Mouse (Mus musculus): Measurements from ENCODE around the gene Gsdma2. TPM values are rescaled to one million over a fixed set of nuclear protein-coding genes. Genes with fewer than 3 reads are reported as not detected.
"Not testable (repeated sequence)": the region's sequence is repeated elsewhere in the genome, so short reads cannot be mapped to it uniquely, and the experiment has no call there.

The Gsdma2 gene
- polyA plus RNA-seq, 1 experiment from 2014 or later, result not detected

DNA sequence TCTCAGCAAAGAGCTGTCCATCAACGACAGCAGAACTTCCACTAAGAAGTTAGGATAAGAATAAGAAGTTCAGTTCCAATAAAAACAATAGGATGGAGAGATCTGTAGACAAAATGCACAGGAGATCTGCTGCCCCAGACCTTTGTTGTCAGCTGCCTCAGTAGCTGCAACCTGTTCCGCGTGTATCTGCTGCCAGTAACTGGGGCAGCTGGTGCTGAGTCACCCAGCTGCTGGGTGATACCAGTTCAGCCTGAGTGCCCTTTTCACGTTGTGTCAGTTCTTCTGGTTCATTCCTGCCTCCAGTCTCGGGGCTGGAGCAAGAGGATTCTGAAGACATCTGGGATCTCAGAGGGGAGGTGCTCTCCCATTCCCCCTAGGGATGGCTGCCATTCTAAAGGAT, 25.3 kb downstream of the Gsdma2 start:
- no peaks in the 10 kb centered on the region for H3K9me3 ChIP-seq (ENCODE audit: control insufficient read depth, low read length)
- DNase-seq (ENCODE audit: low spot score) (no peak), ATAC-seq (ENCODE audit: insufficient number of reproducible peaks, low FRiP score, low TSS enrichment, low read depth) (no peak)
- H3K4me3 ChIP-seq (ENCODE audit: low read depth, low read length), result no peak overlapping the region
- H3K9ac ChIP-seq (ENCODE audit: low read length), result no peak overlapping the region
- H3K27me3 ChIP-seq (ENCODE audit: control insufficient read depth, insufficient read depth, low read length), result no peaks in the 10 kb centered on the region; the same call in 1 of the 2 replicates
- no peaks in the 10 kb centered on the region for H3K4me1 ChIP-seq (ENCODE audit: control insufficient read depth, insufficient read depth, low read length)
- no peaks in the 10 kb centered on the region for H3K36me3 ChIP-seq (ENCODE audit: control insufficient read depth, insufficient read depth, low read length)
- no peak overlapping the region for H3K4me2 ChIP-seq (ENCODE audit: low read depth, severe bottlenecking)
- H3K27ac ChIP-seq (replicated peaks; ENCODE audit: low read depth, low read length), result no peak overlapping the region
- 57% methylated on average over 5 of the region's 5 CpGs for WGBS

DNA sequence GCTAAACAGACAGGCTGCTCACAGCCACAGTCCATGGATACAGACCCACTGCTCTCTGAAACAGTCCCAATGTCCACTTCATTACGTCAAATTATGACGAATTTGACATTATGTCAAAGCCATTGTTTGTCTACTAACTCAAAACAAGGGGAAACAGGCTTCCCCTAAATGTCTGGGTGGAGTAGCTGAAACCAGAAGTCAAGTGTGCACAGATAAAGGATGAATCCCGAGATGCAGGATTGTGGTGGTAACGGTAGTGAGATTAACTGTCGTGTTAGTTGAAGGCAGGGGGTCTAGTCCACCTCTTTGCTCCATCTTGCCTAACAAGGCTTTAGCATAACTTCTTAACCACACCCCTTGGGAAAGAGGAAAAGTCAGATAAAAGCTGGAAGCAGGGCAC, 25.9 kb downstream of the Gsdma2 start:
- DNase-seq (ENCODE audit: low spot score) (no peak), ATAC-seq (ENCODE audit: insufficient number of reproducible peaks, low FRiP score, low TSS enrichment, low read depth) (no peak)
- Histone ChIP-seq H3K36me3 (ENCODE audit: control insufficient read depth, insufficient read depth, low read length) (no peaks in the 10 kb centered on the region), H3K4me1 (ENCODE audit: control insufficient read depth, insufficient read depth, low read length) (no peaks in the 10 kb centered on the region), H3K4me2 (ENCODE audit: low read depth, severe bottlenecking) (no peak overlapping the region), H3K27me3 (ENCODE audit: control insufficient read depth, insufficient read depth, low read length) (no peaks in the 10 kb centered on the region; the same call in 1 of the 2 replicates), H3K4me3 (ENCODE audit: low read depth, low read length) (no peak overlapping the region), H3K9ac (ENCODE audit: low read length) (no peak overlapping the region), H3K27ac (replicated peaks; ENCODE audit: low read depth, low read length) (no peak overlapping the region), H3K9me3 (ENCODE audit: control insufficient read depth, low read length) (no peaks in the 10 kb centered on the region)
- 90% methylated on average over 5 of the region's 5 CpGs for WGBS

DNA sequence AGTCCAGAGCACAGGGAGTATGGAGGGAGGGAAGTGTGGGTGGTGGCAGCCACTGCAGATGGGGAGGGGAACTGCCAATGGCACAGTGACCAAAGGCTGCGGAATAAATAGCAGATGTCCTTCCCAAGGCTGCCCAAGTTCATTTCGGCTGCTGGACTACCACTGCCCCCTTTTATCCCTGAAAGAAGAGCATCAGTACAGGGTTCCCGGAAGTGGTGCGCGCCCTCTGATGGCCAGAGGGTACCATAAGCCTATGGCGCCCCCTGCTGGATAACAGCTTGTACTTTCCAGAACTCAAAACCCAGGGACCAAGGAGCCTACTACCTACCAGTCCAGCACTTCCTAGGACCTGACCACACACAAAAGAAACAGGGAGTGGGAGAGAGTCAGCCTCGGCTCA, 26.6 kb downstream of the Gsdma2 start:
- H3K4me2 ChIP-seq (ENCODE audit: low read depth, severe bottlenecking); H3K4me3 ChIP-seq (ENCODE audit: low read depth, low read length); H3K36me3 ChIP-seq (ENCODE audit: control insufficient read depth, insufficient read depth, low read length); H3K27me3 ChIP-seq (ENCODE audit: control insufficient read depth, insufficient read depth, low read length); ATAC-seq (ENCODE audit: insufficient number of reproducible peaks, low FRiP score, low TSS enrichment, low read depth); H3K4me1 ChIP-seq (ENCODE audit: control insufficient read depth, insufficient read depth, low read length); H3K27ac ChIP-seq (replicated peaks; ENCODE audit: low read depth, low read length); H3K9ac ChIP-seq (ENCODE audit: low read length); H3K9me3 ChIP-seq (ENCODE audit: control insufficient read depth, low read length): not testable (repeated sequence)
- peak; percentile 70 for DNase-seq (ENCODE audit: low spot score)
- 6% methylated on average over 6 of the region's 7 CpGs for WGBS

DNA sequence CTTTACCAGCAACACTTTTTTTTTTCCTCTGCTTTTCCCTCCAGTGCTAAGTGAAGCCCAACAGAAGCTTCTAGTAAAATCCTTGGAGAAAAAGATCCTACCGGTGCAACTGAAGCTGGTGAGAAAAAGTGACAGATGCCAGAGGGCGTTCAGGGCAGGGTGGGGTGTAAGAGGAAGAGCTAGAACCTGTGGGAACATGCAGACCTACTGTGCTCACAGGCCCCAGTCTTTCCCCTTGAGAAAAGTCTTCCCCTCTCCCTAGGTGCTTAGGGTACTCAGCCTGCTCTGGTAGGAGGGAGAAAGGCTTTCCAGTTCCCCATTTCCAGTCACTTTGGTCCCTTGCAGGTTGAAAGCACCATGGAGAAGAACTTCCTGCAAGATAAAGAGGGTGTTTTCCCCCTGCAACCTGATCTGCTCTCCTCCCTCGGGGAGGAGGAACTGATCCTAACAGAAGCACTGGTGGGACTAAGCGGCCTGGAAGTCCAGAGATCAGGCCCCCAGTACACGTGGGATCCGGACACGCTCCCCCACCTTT, 29.3 kb downstream of the Gsdma2 start:
- H3K4me3 ChIP-seq (ENCODE audit: low read depth, low read length), result no peak overlapping the region
- no peak overlapping the region for H3K27ac ChIP-seq (replicated peaks; ENCODE audit: low read depth, low read length)
- WGBS, result 39% methylated on average over 7 of the region's 7 CpGs
- H3K36me3 ChIP-seq (ENCODE audit: control insufficient read depth, insufficient read depth, low read length), result no peaks in the 10 kb centered on the region
- H3K27me3 ChIP-seq (ENCODE audit: control insufficient read depth, insufficient read depth, low read length), result no peaks in the 10 kb centered on the region
- H3K9ac ChIP-seq (ENCODE audit: low read length), result no peak overlapping the region
- H3K9me3 ChIP-seq (ENCODE audit: control insufficient read depth, low read length), result no peaks in the 10 kb centered on the region
- H3K4me2 ChIP-seq (ENCODE audit: low read depth, severe bottlenecking), result no peak overlapping the region
- no peaks in the 10 kb centered on the region for H3K4me1 ChIP-seq (ENCODE audit: control insufficient read depth, insufficient read depth, low read length)
- ATAC-seq (ENCODE audit: insufficient number of reproducible peaks, low FRiP score, low TSS enrichment, low read depth), result no peak
- DNase-seq (ENCODE audit: low spot score), result no peak

DNA sequence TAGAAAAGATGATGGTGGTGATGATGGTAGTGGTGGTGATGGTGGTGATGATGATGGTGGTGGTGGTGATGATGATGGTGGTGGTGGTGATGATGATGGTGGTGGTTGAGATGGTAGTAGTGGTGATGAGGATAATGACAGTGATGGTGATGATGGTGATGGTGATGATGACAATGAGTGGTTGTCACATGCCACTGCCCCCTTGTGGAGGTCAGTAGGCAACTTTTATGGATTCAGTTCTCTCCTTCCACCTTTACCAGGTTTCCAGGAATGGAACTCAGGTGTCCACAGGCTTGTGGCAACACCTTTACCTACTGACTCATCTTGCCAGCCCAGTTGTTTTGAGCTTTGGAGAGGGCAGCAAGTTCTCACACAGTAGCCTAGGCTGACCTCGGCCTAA, 33.5 kb downstream of the Gsdma2 start:
- no peak overlapping the region for H3K9ac ChIP-seq (ENCODE audit: low read length)
- no peaks in the 10 kb centered on the region for H3K36me3 ChIP-seq (ENCODE audit: control insufficient read depth, insufficient read depth, low read length)
- H3K4me1 ChIP-seq (ENCODE audit: control insufficient read depth, insufficient read depth, low read length), result peaks cover 4% of the 10 kb centered on the region; the same call in 1 of the 2 replicates
- no peaks in the 10 kb centered on the region for H3K27me3 ChIP-seq (ENCODE audit: control insufficient read depth, insufficient read depth, low read length)
- no peak overlapping the region for H3K4me3 ChIP-seq (ENCODE audit: low read depth, low read length)
- no peaks in the 10 kb centered on the region for H3K9me3 ChIP-seq (ENCODE audit: control insufficient read depth, low read length)
- WGBS, result 88% methylated on average over 1 of the region's 1 CpGs
- no peak overlapping the region for H3K27ac ChIP-seq (replicated peaks; ENCODE audit: low read depth, low read length)
- ATAC-seq (ENCODE audit: insufficient number of reproducible peaks, low FRiP score, low TSS enrichment, low read depth), result no peak
- DNase-seq (ENCODE audit: low spot score), result no peak
- no peak overlapping the region for H3K4me2 ChIP-seq (ENCODE audit: low read depth, severe bottlenecking)

DNA sequence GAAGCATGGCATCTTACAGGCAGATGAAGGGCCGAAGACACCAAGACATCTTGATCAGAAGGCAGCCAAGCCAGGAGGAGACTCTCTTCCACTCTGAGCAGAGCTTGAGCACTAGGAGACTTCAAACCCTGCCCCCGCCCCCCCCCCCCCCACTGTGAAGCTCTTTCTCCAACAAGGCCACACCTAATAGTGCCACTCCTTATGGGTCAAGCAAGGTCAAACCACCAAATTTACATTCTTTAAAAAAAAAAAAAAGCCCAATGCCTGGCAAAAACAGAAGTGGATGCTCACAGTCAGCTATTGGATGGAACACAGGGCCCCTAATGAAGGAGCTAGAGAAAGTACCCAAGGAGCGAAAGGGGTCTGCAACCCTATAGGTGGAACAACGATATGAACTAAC, 34.0 kb downstream of the Gsdma2 start:
- H3K4me1 ChIP-seq (ENCODE audit: control insufficient read depth, insufficient read depth, low read length); H3K27me3 ChIP-seq (ENCODE audit: control insufficient read depth, insufficient read depth, low read length); H3K4me3 ChIP-seq (ENCODE audit: low read depth, low read length); DNase-seq (ENCODE audit: low spot score); H3K4me2 ChIP-seq (ENCODE audit: low read depth, severe bottlenecking); H3K27ac ChIP-seq (replicated peaks; ENCODE audit: low read depth, low read length); H3K9me3 ChIP-seq (ENCODE audit: control insufficient read depth, low read length); H3K36me3 ChIP-seq (ENCODE audit: control insufficient read depth, insufficient read depth, low read length); H3K9ac ChIP-seq (ENCODE audit: low read length); ATAC-seq (ENCODE audit: insufficient number of reproducible peaks, low FRiP score, low TSS enrichment, low read depth): not testable (repeated sequence)
- WGBS, result 84% methylated on average over 4 of the region's 4 CpGs

DNA sequence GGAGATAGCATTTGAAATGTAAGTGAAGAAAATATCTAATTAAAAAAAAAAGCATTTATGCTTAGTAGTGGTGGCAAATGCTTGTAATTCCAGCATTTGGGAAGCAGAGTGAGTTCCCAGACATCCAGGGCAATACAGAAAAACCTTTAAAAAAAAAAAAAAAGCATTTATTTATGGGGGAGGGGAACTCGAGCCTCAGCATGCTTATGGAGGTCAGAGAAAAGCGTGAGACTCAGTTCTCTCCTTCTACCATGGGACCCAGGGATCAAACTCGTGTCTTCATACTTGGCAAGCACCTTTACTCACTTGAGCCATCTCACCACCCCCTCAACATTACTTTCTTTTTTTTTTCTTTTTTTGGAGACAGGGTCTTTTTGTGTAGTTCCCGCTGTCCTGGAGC, 34.6 kb downstream of the Gsdma2 start:
- no peaks in the 10 kb centered on the region for H3K9me3 ChIP-seq (ENCODE audit: control insufficient read depth, low read length)
- no peak overlapping the region for H3K27ac ChIP-seq (replicated peaks; ENCODE audit: low read depth, low read length)
- peaks cover 4% of the 10 kb centered on the region; the same call in 1 of the 2 replicates for H3K4me1 ChIP-seq (ENCODE audit: control insufficient read depth, insufficient read depth, low read length)
- H3K27me3 ChIP-seq (ENCODE audit: control insufficient read depth, insufficient read depth, low read length), result no peaks in the 10 kb centered on the region
- peaks cover 6% of the 10 kb centered on the region; the same call in 1 of the 2 replicates for H3K36me3 ChIP-seq (ENCODE audit: control insufficient read depth, insufficient read depth, low read length)
- no peak overlapping the region for H3K4me2 ChIP-seq (ENCODE audit: low read depth, severe bottlenecking)
- H3K4me3 ChIP-seq (ENCODE audit: low read depth, low read length), result no peak overlapping the region
- 87% methylated on average over 4 of the region's 4 CpGs for WGBS
- no peak overlapping the region for H3K9ac ChIP-seq (ENCODE audit: low read length)
- DNase-seq (ENCODE audit: low spot score) (no peak), ATAC-seq (ENCODE audit: insufficient number of reproducible peaks, low FRiP score, low TSS enrichment, low read depth) (no peak)

DNA sequence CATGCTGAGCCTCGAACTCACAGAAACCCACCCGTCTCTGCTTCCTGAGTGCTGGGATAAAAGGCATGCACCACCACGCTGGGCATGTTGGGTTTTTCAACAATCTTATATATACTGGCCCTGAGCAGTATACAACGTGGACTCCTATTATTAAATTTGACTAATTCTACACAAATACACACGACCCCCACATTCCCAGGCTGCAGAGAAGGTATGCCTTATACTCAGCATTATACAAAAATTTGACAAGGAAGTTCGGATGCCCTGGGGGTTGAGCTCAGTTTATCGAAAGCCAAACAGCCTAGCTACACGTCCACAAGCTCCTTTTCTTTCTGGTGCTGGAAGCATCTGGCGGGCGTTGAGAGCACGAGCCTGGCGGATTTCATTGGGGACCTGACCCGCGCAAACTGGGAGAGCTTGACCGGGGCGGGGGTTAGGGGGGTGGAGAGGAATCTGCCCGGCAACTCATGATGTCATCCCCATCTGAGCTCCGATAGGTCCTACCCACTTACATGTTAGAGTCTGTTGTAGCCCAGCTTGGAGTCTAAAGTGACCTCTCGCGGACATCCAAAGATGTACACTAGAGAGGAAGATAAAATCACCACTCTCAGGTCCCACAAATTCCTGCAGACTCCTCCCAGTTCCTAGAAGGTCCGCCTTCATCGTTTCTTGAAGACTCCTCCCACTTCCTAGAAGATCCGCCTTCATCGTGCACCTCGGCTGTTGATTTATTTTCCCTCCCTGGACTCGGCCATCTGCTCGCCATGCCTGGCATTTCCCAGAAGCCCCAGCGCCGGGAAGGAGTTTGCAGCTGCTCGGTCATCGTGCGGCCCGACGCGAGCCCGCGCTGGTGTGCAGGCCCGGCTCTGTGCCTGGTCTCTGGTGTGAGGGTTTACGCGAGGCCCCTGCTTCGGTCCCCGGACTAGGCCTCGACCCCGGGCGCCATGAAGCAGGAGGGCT, 35.5 kb downstream of the Gsdma2 start, which contains the start of gene Psmd3:
Psmd3 (plus strand) TSS at position 769 of the 960 bp plus-strand sequence.
- no peaks in the 10 kb centered on the region for H3K9me3 ChIP-seq (ENCODE audit: control insufficient read depth, low read length)
- peak within 1 kb of the TSS; percentile 92 for H3K9ac ChIP-seq (ENCODE audit: low read length)
- H3K27ac ChIP-seq (replicated peaks; ENCODE audit: low read depth, low read length), result peak within 1 kb of the TSS; percentile 39; the same call in 1 of the 2 replicates
- H3K4me1 ChIP-seq (ENCODE audit: control insufficient read depth, insufficient read depth, low read length), result peaks cover 4% of the 10 kb centered on the region; the same call in 1 of the 2 replicates
- peak within 1 kb of the TSS; percentile 76 for H3K4me2 ChIP-seq (ENCODE audit: low read depth, severe bottlenecking)
- ATAC-seq (ENCODE audit: insufficient number of reproducible peaks, low FRiP score, low TSS enrichment, low read depth), result peak; percentile 93
- peak; percentile 98 for DNase-seq (ENCODE audit: low spot score)
- peak within 1 kb of the TSS; percentile 97 for H3K4me3 ChIP-seq (ENCODE audit: low read depth, low read length)
- no peaks in the 10 kb centered on the region for H3K27me3 ChIP-seq (ENCODE audit: control insufficient read depth, insufficient read depth, low read length)
- WGBS, result 5% methylated on average over 45 of the region's 45 CpGs
- H3K36me3 ChIP-seq (ENCODE audit: control insufficient read depth, insufficient read depth, low read length), result peaks cover 13% of the 10 kb centered on the region; the same call in 1 of the 2 replicates
